Mouse (Mus musculus) MEL (cell line): Measurements from ENCODE around the gene Vti1a. TPM values are rescaled to one million over a fixed set of nuclear protein-coding genes. Genes with fewer than 3 reads are reported as not detected.

Experiments
- DNase-seq: peaks from one replicate; pipeline ENCODE4 v3.0.0; 2011; ENCODE audit warnings: low read depth, low spot score
- H3K27ac ChIP-seq: 2 replicates; pipeline ENCODE4 v1.5.1; 2012; ENCODE audit warnings: low read depth, mild to moderate bottlenecking, control low read depth, low read length, moderate library complexity; ENCODE audit not compliant: control insufficient read depth
- H3K27me3 ChIP-seq, 2 experiments: fragments of 150-350 bp in 1 of 2; sonication (generic) in 1 of 2; 2 replicates each; pipeline ENCODE4 v1.6.1; 2012; ENCODE audit warnings: low read length in 2 of 2, mild to moderate bottlenecking in 2 of 2, improper control_type of control experiment in 1 of 2, moderate library complexity in 1 of 2; ENCODE audit not compliant: insufficient read depth in 2 of 2, control insufficient read depth in 1 of 2
- H3K36me3 ChIP-seq, 2 experiments: 2 replicates each; pipeline ENCODE4 v1.6.1; 2012 to 2014; ENCODE audit warnings: low read length in 2 of 2, improper control_type of control experiment in 1 of 2, inconsistent platforms in 1 of 2, mild to moderate bottlenecking in 1 of 2; ENCODE audit not compliant: insufficient read depth in 2 of 2, control insufficient read depth in 1 of 2
- H3K4me1 ChIP-seq, 2 experiments: fragments of 150-350 bp in 1 of 2; sonication (generic) in 1 of 2; 2 replicates each; pipeline ENCODE4 v1.6.1; 2012; ENCODE audit warnings: low read length in 2 of 2, improper control_type of control experiment in 1 of 2, mild to moderate bottlenecking in 1 of 2; ENCODE audit not compliant: insufficient read depth in 2 of 2, control insufficient read depth in 1 of 2
- H3K4me3 ChIP-seq, 2 experiments: fragments of 150-350 bp in 1 of 2; sonication (generic) in 1 of 2; 2 replicates each; pipeline ENCODE4 v1.5.1; 2012; ENCODE audit warnings: low read depth in 2 of 2, low read length in 2 of 2, mild to moderate bottlenecking in 2 of 2, moderate library complexity in 2 of 2, control low read depth in 1 of 2, improper control_type of control experiment in 1 of 2; ENCODE audit not compliant: control insufficient read depth in 1 of 2, insufficient read depth in 1 of 2
- H3K79me2 ChIP-seq: 2 replicates; pipeline ENCODE4 v1.6.1; 2012; ENCODE audit warnings: mild to moderate bottlenecking, low read length, moderate library complexity; ENCODE audit not compliant: control insufficient read depth, poor library complexity, insufficient read depth
- H3K9ac ChIP-seq: 2 replicates; pipeline ENCODE4 v1.6.1; 2012; ENCODE audit warnings: low read depth, mild to moderate bottlenecking, control low read depth, low read length, moderate library complexity; ENCODE audit not compliant: control insufficient read depth, poor library complexity, severe bottlenecking
- H3K9me3 ChIP-seq: fragments of 150-350 bp; sonication (generic); replicated peaks from 2 replicates; pipeline ENCODE4 v1.6.1; 2012; ENCODE audit warnings: mild to moderate bottlenecking, low read length, improper control_type of control experiment, moderate library complexity; ENCODE audit not compliant: insufficient read depth
- BHLHE40 ChIP-seq: IDR thresholded peaks from 2 replicates; pipeline ENCODE4 v1.6.1; 2012; ENCODE audit warnings: low read depth, mild to moderate bottlenecking, inconsistent platforms, low read length, improper control_type of control experiment, borderline replicate concordance
- CHD1 ChIP-seq: IDR thresholded peaks from 2 replicates; pipeline ENCODE4 v1.6.1; 2012; ENCODE audit warnings: low read depth, mild to moderate bottlenecking, inconsistent platforms, low read length, improper control_type of control experiment
- CTCF ChIP-seq, 3 experiments: IDR thresholded peaks in 2 of 3; conservative IDR thresholded peaks in 1 of 3; 2 replicates each; pipeline ENCODE4 v1.5.1; 2011 to 2012; ENCODE audit warnings: low read length in 3 of 3, low read depth in 2 of 3, mild to moderate bottlenecking in 2 of 3, improper control_type of control experiment in 1 of 3, inconsistent platforms in 1 of 3, mixed read lengths in 1 of 3, moderate library complexity in 1 of 3; ENCODE audit not compliant: control insufficient read depth in 1 of 3, insufficient read depth in 1 of 3, poor library complexity in 1 of 3, severe bottlenecking in 1 of 3
- E2F4 ChIP-seq: IDR thresholded peaks from 2 replicates; pipeline ENCODE4 v1.6.1; 2011; ENCODE audit warnings: low read depth, low read length, improper control_type of control experiment, borderline replicate concordance
- ELF1 ChIP-seq: IDR thresholded peaks from 2 replicates; pipeline ENCODE4 v1.6.1; 2014; ENCODE audit warnings: low read depth, mild to moderate bottlenecking, inconsistent platforms, low read length, improper control_type of control experiment, moderate library complexity
- ETS1 ChIP-seq: IDR thresholded peaks from 2 replicates; pipeline ENCODE4 v1.6.1; 2012; ENCODE audit warnings: low read depth, mild to moderate bottlenecking, inconsistent platforms, low read length, improper control_type of control experiment, moderate library complexity
- GATA1 ChIP-seq: IDR thresholded peaks from 2 replicates; pipeline ENCODE4 v1.6.1; 2011; ENCODE audit warnings: low read depth, low read length, improper control_type of control experiment
- HCFC1 ChIP-seq: IDR thresholded peaks from 2 replicates; pipeline ENCODE4 v1.6.1; 2012; ENCODE audit warnings: low read depth, mild to moderate bottlenecking, inconsistent platforms, low read length, improper control_type of control experiment, moderate library complexity
- JUND ChIP-seq: IDR thresholded peaks from 2 replicates; pipeline ENCODE4 v1.6.1; 2011; ENCODE audit warnings: low read depth, mild to moderate bottlenecking, improper control_type of control experiment, low read length
- KAT2A ChIP-seq: conservative IDR thresholded peaks from 2 replicates; pipeline ENCODE4 v1.6.1; 2012; ENCODE audit warnings: low read depth, low read length, improper control_type of control experiment, inconsistent platforms
- MAFK ChIP-seq: IDR thresholded peaks from 2 replicates; pipeline ENCODE4 v1.6.1; 2011; ENCODE audit warnings: low read depth, mild to moderate bottlenecking, low read length, improper control_type of control experiment, borderline replicate concordance
- MAX ChIP-seq: IDR thresholded peaks from 2 replicates; pipeline ENCODE4 v1.6.1; 2011; ENCODE audit warnings: low read length, improper control_type of control experiment
- MAZ ChIP-seq: IDR thresholded peaks from 2 replicates; pipeline ENCODE4 v1.6.1; 2012; ENCODE audit warnings: low read depth, mild to moderate bottlenecking, inconsistent platforms, low read length, improper control_type of control experiment
- MEF2A ChIP-seq: IDR thresholded peaks from 2 replicates; pipeline ENCODE4 v1.6.1; 2014; ENCODE audit warnings: low read depth, mild to moderate bottlenecking, inconsistent platforms, low read length, improper control_type of control experiment; ENCODE audit not compliant: poor library complexity, insufficient replicate concordance, severe bottlenecking; ENCODE audit errors: extremely low read depth
- MYB ChIP-seq: IDR thresholded peaks from 2 replicates; pipeline ENCODE4 v1.6.1; 2011; ENCODE audit warnings: mild to moderate bottlenecking, low read depth, low read length, improper control_type of control experiment
- MYC ChIP-seq: IDR thresholded peaks from 2 replicates; pipeline ENCODE4 v1.6.1; 2011; ENCODE audit warnings: low read depth, mild to moderate bottlenecking, low read length, improper control_type of control experiment, moderate library complexity
- NRF1 ChIP-seq: IDR thresholded peaks from 2 replicates; pipeline ENCODE4 v1.6.1; 2014; ENCODE audit warnings: low read depth, mild to moderate bottlenecking, inconsistent platforms, low read length, improper control_type of control experiment, moderate library complexity; ENCODE audit not compliant: poor library complexity, insufficient read depth, severe bottlenecking
- POLR2AphosphoS5 ChIP-seq: IDR thresholded peaks from 2 replicates; pipeline ENCODE4 v1.6.1; 2012; ENCODE audit warnings: low read depth, borderline replicate concordance, mild to moderate bottlenecking, inconsistent platforms, low read length, moderate library complexity, mixed read lengths
- RAD21 ChIP-seq: IDR thresholded peaks from 2 replicates; pipeline ENCODE4 v1.6.1; 2011; ENCODE audit warnings: mild to moderate bottlenecking, low read depth, low read length, improper control_type of control experiment
- RCOR1 ChIP-seq: IDR thresholded peaks from 2 replicates; pipeline ENCODE4 v1.6.1; 2012; ENCODE audit warnings: low read depth, mild to moderate bottlenecking, inconsistent platforms, low read length, improper control_type of control experiment
- SMC3 ChIP-seq: IDR thresholded peaks from 2 replicates; pipeline ENCODE4 v1.6.1; 2011; ENCODE audit warnings: low read depth, low read length, improper control_type of control experiment
- TAL1 ChIP-seq: IDR thresholded peaks from 2 replicates; pipeline ENCODE4 v1.6.1; 2012; ENCODE audit warnings: mild to moderate bottlenecking, inconsistent platforms, low read length, moderate library complexity, mixed read lengths
- TBP ChIP-seq: IDR thresholded peaks from 2 replicates; pipeline ENCODE4 v1.8.0; 2011; ENCODE audit warnings: low read depth, low read length, improper control_type of control experiment
- TCF12 ChIP-seq: IDR thresholded peaks from 2 replicates; pipeline ENCODE4 v1.6.1; 2014; ENCODE audit warnings: low read depth, mild to moderate bottlenecking, inconsistent platforms, low read length, improper control_type of control experiment, moderate library complexity
- UBTF ChIP-seq: IDR thresholded peaks from 2 replicates; pipeline ENCODE4 v1.6.1; 2012; ENCODE audit warnings: low read depth, mild to moderate bottlenecking, inconsistent platforms, low read length, improper control_type of control experiment, moderate library complexity, borderline replicate concordance; ENCODE audit not compliant: insufficient read depth
- USF1 ChIP-seq: IDR thresholded peaks from 2 replicates; pipeline ENCODE4 v1.6.1; 2014; ENCODE audit warnings: low read depth, mild to moderate bottlenecking, inconsistent platforms, low read length, improper control_type of control experiment, moderate library complexity
- USF2 ChIP-seq, 2 experiments: IDR thresholded peaks; 2 replicates each; pipeline ENCODE4 v1.6.1; 2011 to 2012; ENCODE audit warnings: improper control_type of control experiment in 2 of 2, low read length in 2 of 2, borderline replicate concordance in 1 of 2, inconsistent platforms in 1 of 2, low read depth in 1 of 2, mild to moderate bottlenecking in 1 of 2; ENCODE audit not compliant: insufficient read depth in 1 of 2
- ZC3H11A ChIP-seq: IDR thresholded peaks from 2 replicates; pipeline ENCODE4 v1.6.1; 2012; ENCODE audit warnings: low read depth, mild to moderate bottlenecking, inconsistent platforms, low read length, improper control_type of control experiment
- ZMIZ1 ChIP-seq: IDR thresholded peaks from 2 replicates; pipeline ENCODE4 v1.6.1; 2012; ENCODE audit warnings: low read depth, mild to moderate bottlenecking, inconsistent platforms, low read length, improper control_type of control experiment, moderate library complexity
- ZNF384 ChIP-seq: IDR thresholded peaks from 2 replicates; pipeline ENCODE4 v1.6.1; 2012; ENCODE audit warnings: low read depth, mild to moderate bottlenecking, inconsistent platforms, low read length, improper control_type of control experiment
- polyA plus RNA-seq, 2 experiments: library from polyadenylated mRNA; stranded (reverse) in 1 of 2; unstranded in 1 of 2; fragments of >175 nt in 1 of 2; fragments of >200 nt in 1 of 2; gene quantifications; 2 replicates each; pipeline versions ENCODE4 v1.2.1 to v1.2.4; 2012; ENCODE audit warnings: low replicate concordance in 2 of 2, low read depth in 1 of 2; ENCODE audit not compliant: insufficient read length in 2 of 2, insufficient read depth in 1 of 2, missing spikeins in 1 of 2
- total RNA-seq: library from RNA; depleted of rRNA; stranded (reverse); fragments of 300-350 nt; gene quantifications from 2 replicates; pipeline ENCODE4 v1.2.3, GENCODE M21; 2012

Gene Vti1a
- total and polyA plus RNA-seq, 3 experiments = 37.2 to 119 (median 42.8) TPM

DNA sequence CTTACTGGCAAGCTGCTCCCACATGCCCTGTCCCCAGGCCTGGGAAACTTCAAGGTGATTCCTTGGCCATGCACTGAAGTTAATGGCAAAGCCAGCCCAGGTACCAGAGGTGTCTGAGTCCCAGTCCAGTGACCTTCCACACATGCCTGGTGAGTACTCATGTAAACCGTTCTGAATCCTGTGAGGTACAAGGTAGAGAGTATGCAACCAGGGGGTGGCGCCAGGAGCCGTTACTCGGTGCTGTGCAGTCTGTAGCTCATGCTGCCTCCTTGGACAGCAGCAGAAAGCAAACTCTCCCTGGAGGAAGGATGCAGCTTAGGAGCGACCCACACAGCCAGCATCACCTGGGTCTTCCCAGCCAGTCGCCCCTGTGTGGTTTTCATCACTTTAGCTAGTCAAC is 221.6 kb downstream of the Vti1a start:
- no peak overlapping the region for H3K9ac ChIP-seq
- H3K36me3 ChIP-seq = no peaks in the 10 kb centered on the region
- TF ChIP-seq ETS1 (no peak), KAT2A (no peak), TCF12 (no peak), CTCF (IDR thresholded peaks at IDR 0.05 in 2 of 3, conservative IDR thresholded peaks at IDR 0.05 in 1 of 3; ENCODE audit: control insufficient read depth in 1 of 3, insufficient read depth in 1 of 3, low read depth in 2 of 3, low read length in 3 of 3, poor library complexity in 1 of 3, severe bottlenecking in 1 of 3) (peak in 2 of 3 experiments; percentile 38 to 52; a peak in 4 of 6 replicates), MAX (no peak), BHLHE40 (no peak), NRF1 (no peak), MAZ (no peak), MEF2A (no peak), ELF1 (no peak), USF2 (IDR thresholded peaks at IDR 0.05; ENCODE audit: borderline replicate concordance in 1 of 2, insufficient read depth in 1 of 2, low read depth in 1 of 2, low read length in 2 of 2) (no peak), ZMIZ1 (no peak), HCFC1 (no peak), TBP (no peak), RAD21 (peak; percentile 29), SMC3 (peak; percentile 54), UBTF (no peak), RCOR1 (no peak), CHD1 (no peak), GATA1 (no peak), TAL1 (no peak), MYC (no peak), USF1 (no peak), JUND (no peak), MYB (no peak), MAFK (no peak), POLR2AphosphoS5 (no peak), ZC3H11A (peak; percentile 43), ZNF384 (no peak), E2F4 (no peak)
- H3K4me3 ChIP-seq = no peak overlapping the region
- 0 out of 4 replicates have a peak, but pooled peaks cover 0 to 4% of the 10 kb centered on the region in 2 experiments for H3K4me1 ChIP-seq
- H3K9me3 ChIP-seq = no peaks in the 10 kb centered on the region
- peak; percentile 22 for DNase-seq
- H3K79me2 ChIP-seq = no peaks in the 10 kb centered on the region
- no peak overlapping the region for H3K27ac ChIP-seq
- H3K27me3 ChIP-seq = no peaks in the 10 kb centered on the region
